Mouse (Mus musculus) layer of hippocampus, adult 11-12 months (tissue): ENCODE measurements at regions not wholly inside any gene's neighbourhood (a gene's known extent, or its start where the extent isn't known, plus 50 kb on each side); places are given as distances from the start of the nearest gene placed in this dataset.

Experiments used
- DNase-seq: peaks from one replicate; pipeline ENCODE4 v3.0.0; 2022; ENCODE audit warnings: low spot score

- peak; percentile 46 for DNase-seq
Observed at GRCm38 (mm10) chr7:54458386-54458785, 376.9 kb upstream of the Luzp2 start.

GRCm38 (mm10) chr7:54491254-54491653, 344.0 kb upstream of the Luzp2 start:
- no peak for DNase-seq

- no peak for DNase-seq
Observed at GRCm38 (mm10) chr7:54505235-54505634, 330.1 kb upstream of the Luzp2 start.

- DNase-seq: no peak
Observed at GRCm38 (mm10) chr7:54507006-54507405, 328.3 kb upstream of the Luzp2 start.

GRCm38 (mm10) chr7:54535693-54536092, 299.6 kb upstream of the Luzp2 start:
- DNase-seq: no peak

GRCm38 (mm10) chr7:54557436-54557835, 277.9 kb upstream of the Luzp2 start:
- no peak for DNase-seq

- no peak for DNase-seq
Observed at GRCm38 (mm10) chr7:54565569-54566179, 269.6 kb upstream of the Luzp2 start.

- no peak for DNase-seq
Observed at GRCm38 (mm10) chr7:54599776-54600175, 235.5 kb upstream of the Luzp2 start.

- no peak for DNase-seq
Observed at GRCm38 (mm10) chr7:54622436-54622835, 212.9 kb upstream of the Luzp2 start.

GRCm38 (mm10) chr7:54633930-54634329, 201.4 kb upstream of the Luzp2 start:
- DNase-seq: peak; percentile 8

- DNase-seq: peak; percentile 28
Observed at GRCm38 (mm10) chr7:54634348-54635035, 200.8 kb upstream of the Luzp2 start.

- DNase-seq: no peak
Observed at GRCm38 (mm10) chr7:54645314-54645713, 190.0 kb upstream of the Luzp2 start.

- no peak for DNase-seq
Observed at GRCm38 (mm10) chr7:54649025-54649424, 186.3 kb upstream of the Luzp2 start.
